Mouse (Mus musculus) lung, adult 2 months (tissue): ENCODE measurements around the gene A030003K21Rik.

Source experiments
- CTCF ChIP-seq: fragments of 200-500 bp; IDR thresholded peaks from 2 replicates; pipeline ENCODE4 v1.5.1; 2011; ENCODE audit warnings: mild to moderate bottlenecking, low read length, control low read depth; ENCODE audit not compliant: insufficient read depth
- POLR2A ChIP-seq: fragments of 200-500 bp; IDR thresholded peaks from 2 replicates; pipeline ENCODE4 v1.6.1; 2011; ENCODE audit warnings: low read depth, mild to moderate bottlenecking, control low read depth, low read length, borderline replicate concordance; ENCODE audit errors: extremely low read depth

- no peak for TF ChIP-seq POLR2A
- TF ChIP-seq CTCF = no peak
Observed at GRCm38 (mm10) chr1:82959870-82960385, 16.7 kb upstream of the A030003K21Rik start, which contains the start of gene Gm47955.
